Mouse (Mus musculus) kidney, adult 2 months (tissue): ENCODE measurements around the gene Klrb1b.

Experiments
- CTCF ChIP-seq: fragments of 200-500 bp; conservative IDR thresholded peaks from 2 replicates; pipeline ENCODE4 v1.5.1; 2011; ENCODE audit warnings: low read depth, mild to moderate bottlenecking, control low read depth, low read length, moderate library complexity, mixed read lengths; ENCODE audit not compliant: insufficient read depth, insufficient read length
- POLR2A ChIP-seq: fragments of 200-500 bp; IDR thresholded peaks from one replicate; pipeline ENCODE4 v1.6.1; 2011; ENCODE audit warnings: low read depth, low read length, control low read depth

GRCm38 (mm10) chr6:128829837-128830236 is 3.7 kb upstream of the Klrb1b start:
- TF ChIP-seq POLR2A (no peak), CTCF (no peak)
